Mouse (Mus musculus) erythroblast, embryonic 14.5 days (primary cell): ENCODE data around the gene Dhx33. TPM values are rescaled to one million over a fixed set of nuclear protein-coding genes. Genes with fewer than 3 reads are reported as not detected.
A peak's percentile ranks its signal among the peaks of the same experiment; 100 is the strongest.

ENCODE experiments used
- H3K27me3 ChIP-seq: 2 replicates; pipeline ENCODE4 v1.6.1; 2012; ENCODE audit warnings: inconsistent platforms; ENCODE audit not compliant: control insufficient read depth
- H3K36me3 ChIP-seq: 2 replicates; pipeline ENCODE4 v1.6.1; 2012; ENCODE audit warnings: mild to moderate bottlenecking, inconsistent platforms; ENCODE audit not compliant: control insufficient read depth
- H3K4me1 ChIP-seq: 2 replicates; pipeline ENCODE4 v1.6.1; 2012; ENCODE audit warnings: inconsistent platforms; ENCODE audit not compliant: control insufficient read depth
- H3K4me3 ChIP-seq: replicated peaks from 2 replicates; pipeline ENCODE3; 2012; ENCODE audit warnings: moderate library complexity, mild to moderate bottlenecking, inconsistent platforms
- H3K9me3 ChIP-seq: 2 replicates; pipeline ENCODE4 v1.6.1; 2012; ENCODE audit warnings: low read length, inconsistent platforms, mixed read lengths; ENCODE audit not compliant: control insufficient read depth
- GATA1 ChIP-seq: IDR thresholded peaks from 2 replicates; pipeline ENCODE4 v1.6.1; 2012; ENCODE audit warnings: low read length, inconsistent platforms, mixed read lengths
- TAL1 ChIP-seq: IDR thresholded peaks from 3 replicates; pipeline ENCODE4 v1.6.1; 2012; ENCODE audit warnings: low read length, inconsistent platforms, mixed read lengths
- polyA plus RNA-seq: library from polyadenylated mRNA; stranded (reverse); fragments of >175 nt; gene quantifications from 2 replicates; pipeline ENCODE4 v1.2.3, GENCODE M21; 2012

The Dhx33 gene
- polyA plus RNA-seq, 1 experiment, result 0.11 TPM

DNA sequence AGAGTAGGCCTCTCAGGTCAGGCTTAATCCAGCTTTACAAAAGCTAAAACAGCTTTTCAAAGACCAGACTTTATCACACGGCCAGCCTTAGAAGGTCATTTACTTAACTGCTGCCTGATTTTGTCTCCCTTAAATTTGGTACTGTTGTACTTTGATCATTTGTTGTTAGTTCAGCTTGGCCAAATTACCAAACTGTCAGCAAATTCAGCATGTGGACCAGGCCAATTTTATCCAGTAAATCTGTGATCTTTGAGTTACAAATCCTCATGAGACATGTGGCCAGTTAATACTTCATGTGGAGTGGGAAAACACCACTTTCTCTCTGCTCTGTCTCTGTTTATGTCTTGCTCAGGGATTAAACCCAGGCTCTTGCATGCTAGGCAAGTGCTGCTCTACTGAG, 31.7 kb downstream of the Dhx33 start:
- Histone ChIP-seq H3K27me3 (no peaks in the 10 kb centered on the region), H3K9me3 (no peaks in the 10 kb centered on the region), H3K36me3 (peaks cover 69% of the 10 kb centered on the region), H3K4me1 (peaks cover 70% of the 10 kb centered on the region), H3K4me3 (peak overlapping the region; percentile 83)
- no peak for TF ChIP-seq GATA1
- no peak for TF ChIP-seq TAL1

DNA sequence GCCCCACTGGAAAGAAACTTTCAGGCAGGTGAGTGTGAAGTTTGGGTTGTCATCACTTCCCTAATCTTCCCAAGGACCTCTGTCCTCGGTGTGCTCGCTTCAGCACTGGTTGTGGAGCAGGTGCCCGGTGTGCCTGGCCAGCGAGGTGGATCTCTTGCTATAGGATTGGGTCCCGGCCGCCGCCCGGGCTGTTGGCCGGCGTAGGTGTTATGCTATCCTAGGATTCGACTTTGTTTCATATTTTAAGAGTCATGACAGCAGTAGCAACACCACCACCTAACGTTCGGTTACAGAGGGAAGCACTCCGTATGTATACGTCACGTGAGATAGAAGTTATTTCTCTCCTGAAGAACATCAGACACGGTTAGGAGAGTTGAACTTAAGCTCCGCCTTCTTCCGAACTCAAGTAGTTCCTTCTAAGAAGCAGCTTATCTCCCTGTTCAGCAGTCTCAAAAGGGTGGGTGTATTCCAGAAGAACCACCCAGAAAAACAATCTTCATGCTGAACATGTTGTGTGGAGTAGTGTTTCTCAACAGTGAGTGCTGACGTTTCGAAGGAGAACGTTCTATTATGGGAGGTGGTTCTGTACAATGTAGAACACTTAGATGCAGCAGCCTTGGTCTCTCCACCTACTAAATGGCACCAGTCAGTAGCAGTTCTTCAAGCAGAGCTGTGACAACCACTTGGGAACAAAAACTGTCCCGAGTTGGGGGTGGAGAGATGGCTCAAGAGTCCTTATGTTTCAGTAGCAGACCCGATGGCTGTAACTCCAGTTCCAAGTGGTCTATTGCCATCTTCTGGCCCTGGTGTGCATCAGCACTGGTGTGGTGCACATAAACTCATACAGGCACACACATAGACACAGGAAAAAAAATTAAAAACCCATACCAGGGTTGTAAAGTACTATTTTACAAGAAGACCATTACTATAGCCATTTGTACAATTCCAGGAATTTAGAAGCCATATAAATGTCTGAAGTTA, 33.4 kb downstream of the Dhx33 start:
- Histone ChIP-seq H3K36me3 (peaks cover 63% of the 10 kb centered on the region), H3K9me3 (no peaks in the 10 kb centered on the region), H3K27me3 (no peaks in the 10 kb centered on the region), H3K4me1 (peaks cover 67% of the 10 kb centered on the region), H3K4me3 (peak overlapping the region; percentile 83)
- TF ChIP-seq GATA1, result peak; percentile 72
- peak; percentile 43; the same call in 1 of the 3 replicates for TF ChIP-seq TAL1

DNA sequence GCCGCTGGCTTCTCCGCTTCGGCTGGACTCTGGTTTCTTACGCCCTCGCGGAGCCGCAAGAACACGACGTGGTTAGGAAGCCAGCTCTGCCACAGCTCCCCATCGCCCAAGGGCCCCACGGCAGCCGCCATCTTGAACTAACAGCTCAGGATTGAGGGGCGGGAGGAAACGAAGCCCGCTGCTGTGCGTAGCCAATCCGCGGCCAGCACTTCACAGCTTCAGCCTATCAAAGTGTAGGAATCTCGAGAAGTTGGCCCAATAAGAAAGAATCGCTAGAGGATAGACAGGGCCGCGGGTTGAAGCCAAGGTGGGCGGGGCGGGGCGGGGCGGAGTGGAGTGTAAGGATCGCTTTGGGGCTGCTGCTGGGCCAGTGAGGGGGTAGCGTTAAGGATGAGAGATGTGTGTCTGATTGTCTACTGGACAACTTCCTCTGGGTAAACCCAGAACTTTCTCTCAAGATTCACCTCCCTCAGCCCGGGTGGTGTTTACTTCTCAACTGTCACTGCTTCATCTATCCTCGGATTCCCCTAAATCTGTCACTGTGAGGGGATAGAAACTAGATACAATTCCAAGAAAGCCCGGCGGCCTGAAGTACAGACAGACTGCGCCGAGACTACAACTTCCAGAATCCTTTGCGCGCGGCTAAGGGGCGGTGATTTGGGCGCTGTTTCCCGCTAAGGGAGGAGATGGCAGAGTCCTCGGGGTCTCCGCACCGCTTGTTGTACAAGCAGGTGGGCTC, 34.2 kb downstream of the Dhx33 start, which contains the start of the genes Nup88 and Rpain:
TSS of gene Nup88 (minus strand) at position 153 of the 739 bp plus-strand sequence.
TSS of gene Rpain (plus strand) at position 393 of the 739 bp plus-strand sequence.
- peaks cover 63% of the 10 kb centered on the region for H3K36me3 ChIP-seq
- TF ChIP-seq GATA1 (no peak), TAL1 (no peak)
- no peaks in the 10 kb centered on the region for H3K9me3 ChIP-seq
- peaks cover 60% of the 10 kb centered on the region for H3K4me1 ChIP-seq
- H3K4me3 ChIP-seq, result peak within 1 kb of the TSS; percentile 83
- H3K27me3 ChIP-seq, result no peaks in the 10 kb centered on the region

DNA sequence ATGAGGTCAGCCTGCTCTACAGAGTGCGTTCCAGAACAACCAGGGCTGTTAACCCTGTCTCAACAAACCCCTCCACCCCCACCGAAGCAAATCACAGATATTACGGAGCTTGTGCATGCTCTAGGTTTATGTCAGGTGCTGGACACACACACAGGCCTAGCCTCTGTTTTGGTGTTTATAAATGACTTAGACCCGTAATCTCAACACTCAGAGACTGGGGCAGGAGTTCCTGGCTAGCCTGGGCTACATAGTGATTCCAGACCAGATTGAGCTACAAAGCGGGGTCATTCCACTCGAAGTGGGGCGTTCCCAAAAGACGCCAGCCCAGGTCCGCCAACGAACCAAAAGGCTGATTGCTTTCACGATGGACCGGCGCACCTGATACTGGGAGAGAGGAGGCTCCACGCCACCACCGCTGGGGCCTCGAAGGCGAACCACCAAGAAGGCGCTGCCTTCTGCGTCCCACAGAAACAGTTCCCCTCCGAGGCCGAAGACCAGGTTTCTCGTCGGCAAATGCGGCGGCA, 34.9 kb downstream of the Dhx33 start:
- H3K27me3 ChIP-seq, result no peaks in the 10 kb centered on the region
- no peaks in the 10 kb centered on the region for H3K9me3 ChIP-seq
- H3K36me3 ChIP-seq, result peaks cover 63% of the 10 kb centered on the region
- peaks cover 57% of the 10 kb centered on the region for H3K4me1 ChIP-seq
- peak overlapping the region; percentile 83 for H3K4me3 ChIP-seq
- TF ChIP-seq TAL1 (no peak), GATA1 (no peak)

DNA sequence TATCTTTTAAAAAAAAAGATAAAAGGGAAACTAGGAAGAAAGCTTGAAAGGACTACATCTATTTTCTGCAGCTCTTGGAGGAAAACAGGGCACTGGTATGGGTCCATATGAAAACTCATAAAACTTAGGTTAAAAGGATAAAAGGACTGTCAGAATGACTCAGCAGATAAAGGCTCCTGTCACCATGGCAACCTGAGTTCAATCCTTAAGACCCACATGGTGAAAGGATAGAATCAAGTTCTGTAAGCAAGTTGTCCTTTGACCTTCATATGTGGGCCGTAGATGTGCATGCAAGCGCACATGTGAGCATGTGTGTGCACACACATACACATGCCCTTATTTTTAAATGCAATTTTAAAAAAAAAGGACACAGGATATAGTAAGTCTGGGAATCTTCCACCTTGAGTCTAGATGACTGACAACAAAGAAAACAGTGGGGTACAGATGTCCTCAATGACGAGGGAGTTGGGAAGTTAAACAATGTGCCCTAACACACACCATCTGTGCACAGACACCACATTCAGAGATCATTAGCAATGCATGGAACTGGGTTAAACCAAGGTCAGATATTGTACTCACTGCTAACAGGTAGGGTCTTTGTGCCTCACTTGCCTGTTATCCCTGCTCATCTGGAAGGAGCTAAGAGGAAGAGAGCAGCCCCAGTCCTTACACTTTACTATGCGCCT, 39.9 kb downstream of the Dhx33 start:
- H3K27me3 ChIP-seq, result no peaks in the 10 kb centered on the region
- H3K4me1 ChIP-seq, result peaks cover 33% of the 10 kb centered on the region
- peaks cover 80% of the 10 kb centered on the region for H3K36me3 ChIP-seq
- no peak for TF ChIP-seq TAL1
- no peak for TF ChIP-seq GATA1
- no peaks in the 10 kb centered on the region for H3K9me3 ChIP-seq
- no peak overlapping the region for H3K4me3 ChIP-seq

DNA sequence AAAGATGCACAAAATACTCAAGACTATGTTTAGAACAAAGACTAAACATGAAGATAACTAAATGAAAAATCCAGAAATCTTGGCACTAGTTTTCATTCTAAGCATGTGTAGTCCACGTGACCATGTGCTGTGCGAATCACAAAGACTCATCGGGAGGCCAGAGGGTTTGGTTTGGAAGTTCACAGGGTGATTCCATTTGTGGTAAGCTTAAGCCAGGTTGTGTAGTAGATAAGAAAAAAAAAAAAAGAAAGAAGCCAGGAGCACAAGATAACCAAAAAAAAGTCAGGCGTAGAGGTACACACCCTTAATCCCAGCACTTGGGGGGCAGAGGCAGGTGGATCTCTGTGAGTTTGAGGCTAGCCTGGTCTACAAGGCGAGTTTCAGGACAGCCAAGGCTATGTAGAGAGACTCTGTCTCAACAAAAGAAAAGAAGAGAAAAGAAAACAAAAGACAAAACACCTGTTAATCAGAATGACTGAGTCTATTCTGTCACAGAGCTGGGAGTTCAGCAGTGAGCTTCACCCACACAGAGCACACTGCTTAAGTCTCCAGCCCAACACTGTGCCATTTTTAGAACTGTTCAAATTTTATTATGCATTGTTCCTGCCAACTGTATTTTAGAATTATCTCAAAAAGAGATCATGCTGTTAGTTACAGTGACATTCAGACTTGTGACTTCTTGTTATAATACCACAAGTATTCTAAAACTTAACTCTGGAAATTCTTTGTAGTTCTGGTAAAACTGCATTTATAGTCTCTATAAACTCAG, 43.3 kb downstream of the Dhx33 start:
- Histone ChIP-seq H3K9me3 (no peaks in the 10 kb centered on the region), H3K4me3 (no peak overlapping the region), H3K27me3 (no peaks in the 10 kb centered on the region), H3K4me1 (peaks cover 17% of the 10 kb centered on the region), H3K36me3 (peaks cover 96% of the 10 kb centered on the region)
- TF ChIP-seq TAL1 (no peak), GATA1 (no peak)

DNA sequence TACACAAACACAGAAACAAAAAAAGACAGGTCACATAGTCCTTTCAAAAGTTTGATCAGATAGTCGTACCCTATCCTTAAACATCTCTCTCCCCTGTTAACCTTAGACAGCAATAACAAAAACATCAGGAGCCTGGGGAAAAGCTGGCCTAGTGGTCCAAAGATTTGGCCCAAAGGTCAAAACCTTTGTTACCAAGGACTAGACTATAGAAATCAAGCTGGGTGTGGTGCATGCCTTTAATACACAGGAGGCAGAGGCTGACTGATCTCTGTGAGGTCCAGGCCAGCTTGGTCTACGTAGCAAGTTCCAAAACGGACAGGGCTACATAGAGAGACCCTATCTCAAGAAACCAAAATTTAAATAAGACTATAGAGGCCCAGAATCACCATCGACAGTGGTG, 49.5 kb downstream of the Dhx33 start:
- Histone ChIP-seq H3K27me3 (no peaks in the 10 kb centered on the region), H3K36me3 (peaks cover 97% of the 10 kb centered on the region), H3K4me3 (no peak overlapping the region), H3K9me3 (no peaks in the 10 kb centered on the region), H3K4me1 (no peaks in the 10 kb centered on the region)
- no peak for TF ChIP-seq TAL1
- TF ChIP-seq GATA1, result no peak
